Comparison of ENCODE assay signal across 11 mouse cellular contexts in genomic region chr2:35832742-35833425, GRCm38 (mm10).
DNase-seq lines count a peak whose midpoint lies in the region; TF ChIP-seq lines count a peak whose summit lies in the region.
"Had no signal": no experiment of that assay in that cellular context is flagged by ENCODE, and none has a peak within 500 bp of the region (broad histone marks: within the 10 kb centered on the region; RNA-seq: fewer than 3 reads in every experiment).

No protein-coding gene starts in this region.

- H3K4me3 ChIP-seq in limb, embryonic 10.5 days, result no peak overlapping the region
- no peak overlapping the region for H3K4me3 ChIP-seq in left cerebral cortex, adult 2 months
- H3K4me3 ChIP-seq in cerebellum, adult 2 months (replicated peaks; ENCODE audit: insufficient read depth, low read depth, low read length), result no peak overlapping the region
- H3K4me3 ChIP-seq: erythroblast, embryonic 14.5 days; neural tube, embryonic 12.5 days had no signal

- peak; percentile 43 for DNase-seq in adrenal gland, adult 2 months
- no peak for DNase-seq in adrenal gland, adult 18-20 months (ENCODE audit: low spot score in 2 of 2)
- peak; percentile 29 for DNase-seq in MEL-GATA-1-ER (ENCODE audit: extremely low read depth, low read depth)
- DNase-seq in heart, postnatal 10 days, result peak; percentile 37 to 41
- DNase-seq in limb, embryonic 10.5 days (ENCODE audit: low spot score), result no peak
- no peak for DNase-seq in left cerebral cortex, adult 2 months (ENCODE audit: extremely low spot score in 1 of 2, low spot score in 2 of 2)
- no peak for DNase-seq in cerebellum, adult 2 months
- no peak for DNase-seq in lung, adult 18-20 months
- DNase-seq: thymus, postnatal 36 days had no signal

- H3K4me1 ChIP-seq in limb, embryonic 10.5 days, result peaks cover 27% of the 10 kb centered on the region
- no peaks in the 10 kb centered on the region for H3K4me1 ChIP-seq in cerebellum, adult 2 months (ENCODE audit: control insufficient read depth, insufficient read depth, low read length)
- H3K4me1 ChIP-seq: neural tube, embryonic 12.5 days had no signal

- peak overlapping the region; percentile 8; the same call in 1 of the 2 replicates for H3K27ac ChIP-seq in limb, embryonic 10.5 days
- H3K27ac ChIP-seq in left cerebral cortex, adult 2 months, result no peak overlapping the region
- no peak overlapping the region for H3K27ac ChIP-seq in cerebellum, adult 2 months (ENCODE audit: insufficient read depth, low read length)
- H3K27ac ChIP-seq: neural tube, embryonic 12.5 days had no signal

- H3K9me3 ChIP-seq in limb, embryonic 10.5 days (replicated peaks), result no peaks in the 10 kb centered on the region

- no peaks in the 10 kb centered on the region for H3K36me3 ChIP-seq in limb, embryonic 10.5 days
- H3K36me3 ChIP-seq: neural tube, embryonic 12.5 days had no signal

- H3K27me3 ChIP-seq in limb, embryonic 10.5 days (ENCODE audit: low read depth, poor library complexity, severe bottlenecking), result no peaks in the 10 kb centered on the region
- H3K27me3 ChIP-seq in cerebellum, adult 2 months (ENCODE audit: control insufficient read depth, insufficient read depth, low read length), result no peaks in the 10 kb centered on the region
- H3K27me3 ChIP-seq: neural tube, embryonic 12.5 days had no signal

- intact Hi-C loops in heart, postnatal 10 days (cut with DNase I), result no loop called here
- intact Hi-C loops in left cerebral cortex, adult 2 months (cut with DNase I), result no loop called here

- no peak for TF ChIP-seq CTCF in left cerebral cortex, adult 2 months (IDR thresholded peaks at IDR 0.05)
- no peak for TF ChIP-seq CTCF in cerebellum, adult 2 months (IDR thresholded peaks at IDR 0.05; ENCODE audit: borderline replicate concordance, insufficient read depth, low read depth, low read length)

- WGBS in limb, embryonic 10.5 days, result 69% methylated on average over 11 of the region's 11 CpGs
- 63% methylated on average over 11 of the region's 11 CpGs for WGBS in cerebellum, adult 2 months

- no peak for TF ChIP-seq POLR2A in cerebellum, adult 2 months (IDR thresholded peaks at IDR 0.05; ENCODE audit: borderline replicate concordance, insufficient read depth, low read length)

Comparison
In these comparisons a context has a peak if more than half of its experiments do, and no peak if none do; other contexts are left out.
1. DNase-seq: peak in adrenal gland, adult 2 months (single experiment), MEL-GATA-1-ER (single experiment) and heart, postnatal 10 days (2 of 2); none in adrenal gland, adult 18-20 months (0 of 2), limb, embryonic 10.5 days (single experiment), left cerebral cortex, adult 2 months (0 of 2), cerebellum, adult 2 months (0 of 2) and lung, adult 18-20 months (0 of 2).